Comparison of ENCODE assay signal across 18 mouse cellular contexts in genomic region chr5:149267493-149267892, GRCm38 (mm10). TPM values are rescaled to one million over a fixed set of nuclear protein-coding genes. Genes with fewer than 3 reads are reported as not detected.
DNase-seq lines count a peak whose midpoint lies in the region; ATAC-seq and TF ChIP-seq lines count a peak whose summit lies in the region.
"Had no signal": no experiment of that assay in that cellular context is flagged by ENCODE, and none has a peak within 500 bp of the region (broad histone marks: within the 10 kb centered on the region; RNA-seq: fewer than 3 reads in every experiment).

No protein-coding gene starts in this region.

- DNase-seq in heart, adult 11 months = peak; percentile 93
- no peak for DNase-seq in liver, embryonic 14.5 days (ENCODE audit: low read depth in 3 of 3, low spot score in 3 of 3)
- no peak for DNase-seq in layer of hippocampus, adult 18-20 months (ENCODE audit: low spot score in 2 of 2)
- DNase-seq in left cerebral cortex, adult 18-20 months (ENCODE audit: low spot score in 2 of 2) = no peak
- no peak for DNase-seq in spleen, adult 18-20 months
- DNase-seq: gastrocnemius, adult 2 months; kidney, adult 11 months; lung, embryonic 14.5 days; midbrain, embryonic 14.5 days had no signal

- H3K4me2 ChIP-seq in heart, embryonic 12.5 days = no peak overlapping the region
- H3K4me2 ChIP-seq in liver, embryonic 14.5 days (ENCODE audit: low read depth) = 0 out of 2 replicates have a peak overlapping the region, but pooled peaks have one; percentile 8
- peak overlapping the region; percentile 53 for H3K4me2 ChIP-seq in myocyte (ENCODE audit: low read depth)
- H3K4me2 ChIP-seq: embryonic facial prominence, embryonic 15.5 days; forebrain, embryonic 15.5 days; heart, embryonic 11.5 days; hindbrain, embryonic 12.5 days; lung, embryonic 14.5 days; neural tube, embryonic 13.5 days had no signal

- TF ChIP-seq CTCF in liver, embryonic 14.5 days (IDR thresholded peaks at IDR 0.05; ENCODE audit: low read depth) = no peak

- no peak overlapping the region for H3ac ChIP-seq in myocyte (ENCODE audit: control insufficient read depth, insufficient read length)

- 0 out of 2 replicates have a peak, but pooled peaks cover 5% of the 10 kb centered on the region for H3K4me1 ChIP-seq in heart, embryonic 12.5 days (replicated peaks)
- H3K4me1 ChIP-seq in brown adipose tissue, adult 24 weeks (ENCODE audit: control insufficient read depth, insufficient read depth, insufficient read length, low read length) = no peaks in the 10 kb centered on the region
- H3K4me1 ChIP-seq in liver, embryonic 14.5 days (replicated peaks; ENCODE audit: control insufficient read depth in 2 of 2, insufficient read depth in 2 of 2, low read length in 1 of 2) = peaks cover 0 to 14% of the 10 kb centered on the region in 2 experiments; a peak in 2 of 4 replicates
- H3K4me1 ChIP-seq: embryonic facial prominence, embryonic 15.5 days; forebrain, embryonic 15.5 days; hindbrain, embryonic 12.5 days; neural tube, embryonic 13.5 days had no signal

- WGBS in heart, embryonic 12.5 days = 61% methylated on average over 4 of the region's 4 CpGs
- WGBS in liver, embryonic 14.5 days (ENCODE audit: insufficient replicate concordance) = 33% methylated on average over 4 of the region's 4 CpGs

- ATAC-seq in heart, embryonic 12.5 days (ENCODE audit: insufficient number of reproducible peaks, low FRiP score) = no peak
- no peak for ATAC-seq in liver, embryonic 14.5 days (ENCODE audit: insufficient read depth)
- ATAC-seq: forebrain, embryonic 15.5 days had no signal

- TF ChIP-seq EP300 in liver, embryonic 14.5 days (IDR thresholded peaks at IDR 0.05; ENCODE audit: low read depth) = no peak

- H3K79me2 ChIP-seq in myocyte (ENCODE audit: control insufficient read depth, insufficient read depth) = no peaks in the 10 kb centered on the region

- TF ChIP-seq POLR2A in myocyte (IDR thresholded peaks at IDR 0.05; ENCODE audit: insufficient read length, low read depth) = no peak

- no peaks in the 10 kb centered on the region for H3K36me3 ChIP-seq in heart, embryonic 12.5 days
- no peaks in the 10 kb centered on the region for H3K36me3 ChIP-seq in liver, embryonic 14.5 days (replicated peaks; ENCODE audit: control insufficient read depth, insufficient read depth, low read depth)
- no peaks in the 10 kb centered on the region for H3K36me3 ChIP-seq in myocyte (ENCODE audit: control insufficient read depth, insufficient read depth)
- H3K36me3 ChIP-seq: embryonic facial prominence, embryonic 15.5 days; forebrain, embryonic 15.5 days; hindbrain, embryonic 12.5 days; neural tube, embryonic 13.5 days had no signal

- H3K9me3 ChIP-seq in heart, embryonic 12.5 days (replicated peaks) = peaks cover 5% of the 10 kb centered on the region
- no peaks in the 10 kb centered on the region; the same call in 1 of the 2 replicates for H3K9me3 ChIP-seq in liver, embryonic 14.5 days (ENCODE audit: control insufficient read depth, low read length)
- H3K9me3 ChIP-seq: embryonic facial prominence, embryonic 15.5 days; forebrain, embryonic 15.5 days; hindbrain, embryonic 12.5 days; neural tube, embryonic 13.5 days had no signal

- H3K9ac ChIP-seq in heart, embryonic 12.5 days = no peak overlapping the region
- H3K9ac ChIP-seq in liver, embryonic 14.5 days (replicated peaks) = no peak overlapping the region
- H3K9ac ChIP-seq: embryonic facial prominence, embryonic 15.5 days; forebrain, embryonic 15.5 days; hindbrain, embryonic 12.5 days; lung, embryonic 14.5 days; neural tube, embryonic 13.5 days had no signal

- H3K27me3 ChIP-seq in heart, embryonic 12.5 days (replicated peaks) = no peaks in the 10 kb centered on the region
- no peaks in the 10 kb centered on the region; the same call in 1 of the 2 replicates for H3K27me3 ChIP-seq in liver, embryonic 14.5 days (ENCODE audit: control insufficient read depth, insufficient read depth, low read length)
- H3K27me3 ChIP-seq in myocyte (ENCODE audit: control insufficient read depth, insufficient read depth, insufficient read length) = no peaks in the 10 kb centered on the region
- H3K27me3 ChIP-seq: forebrain, embryonic 15.5 days; neural tube, embryonic 13.5 days had no signal

- no peak overlapping the region for H3K4me3 ChIP-seq in heart, embryonic 12.5 days
- H3K4me3 ChIP-seq in brown adipose tissue, adult 24 weeks (ENCODE audit: insufficient read depth, low read depth, low read length) = no peak overlapping the region; the same call in 1 of the 2 replicates
- H3K4me3 ChIP-seq in liver, embryonic 14.5 days (ENCODE audit: insufficient read depth in 1 of 2, low read depth in 2 of 2, low read length in 2 of 2) = no peak overlapping the region
- H3K4me3 ChIP-seq in myocyte = no peak overlapping the region
- H3K4me3 ChIP-seq: embryonic facial prominence, embryonic 15.5 days; forebrain, embryonic 15.5 days; hindbrain, embryonic 12.5 days; layer of hippocampus, adult 2 months; neural tube, embryonic 13.5 days had no signal

- no peak overlapping the region for H3K27ac ChIP-seq in heart, embryonic 12.5 days (ENCODE audit: poor library complexity, severe bottlenecking)
- H3K27ac ChIP-seq in brown adipose tissue, adult 24 weeks (replicated peaks; ENCODE audit: low read depth, low read length) = peak overlapping the region; percentile 49
- no peak overlapping the region for H3K27ac ChIP-seq in liver, embryonic 14.5 days
- H3K27ac ChIP-seq: embryonic facial prominence, embryonic 15.5 days; forebrain, embryonic 15.5 days; gastrocnemius, adult 2 months; hindbrain, embryonic 12.5 days; layer of hippocampus, adult 2 months; neural tube, embryonic 13.5 days had no signal

TF ChIP-seq in myocyte, 11 proteins besides CTCF, POLR2A, EP300 and RAD21:
- TF ChIP-seq MAX (IDR thresholded peaks at IDR 0.05; ENCODE audit: low read depth) (no peak), USF1 (IDR thresholded peaks at IDR 0.05; ENCODE audit: low read depth) (no peak), TCF12 (IDR thresholded peaks at IDR 0.05; ENCODE audit: insufficient read depth, poor library complexity, severe bottlenecking) (peak; percentile 75), REST (IDR thresholded peaks at IDR 0.05; ENCODE audit: insufficient read depth, insufficient read length) (no peak), SRF (IDR thresholded peaks at IDR 0.05; ENCODE audit: control insufficient read depth, insufficient read length, low read depth) (no peak), E2F4 (IDR thresholded peaks at IDR 0.05; ENCODE audit: insufficient read depth) (no peak), MYOG (IDR thresholded peaks at IDR 0.05; ENCODE audit: control insufficient read depth in 1 of 3, insufficient read depth in 1 of 3, insufficient read length in 2 of 3, low read depth in 2 of 3) (peak; percentile 47 to 89 (median 87)), MYOD1 (IDR thresholded peaks at IDR 0.05; ENCODE audit: control insufficient read depth in 1 of 3, insufficient read length in 2 of 3, low read depth in 2 of 3) (peak; percentile 79 to 91 (median 88))
TF ChIP-seq in myocyte: peak in this region for 3.

RNA-seq across cellular contexts. Expression of gene Alox5ap, which starts 2.9 kb away (rescaled TPM):
- 4.5 and 4.9 TPM in 2 replicates for polyA plus RNA-seq in heart, embryonic 12.5 days (2016; fragmentation: Nextera tagmentation; extraction: Ambion mirVana)
- polyA plus RNA-seq in brown adipose tissue, adult 24 weeks (2012; ENCODE audit: insufficient read depth, insufficient read length, missing spikeins) = 9.8 and 12.4 TPM in 2 replicates
- polyA plus RNA-seq in liver, embryonic 14.5 days (2012; rRNA removed) = 17.4 and 26.7 TPM in 2 replicates
- polyA plus RNA-seq in liver, embryonic 14.5 days (2014; fragmentation: Nextera tagmentation; extraction: Ambion mirVana) = 26.2 and 29.6 TPM in 2 replicates
- 28.8 TPM for polyA plus RNA-seq in myocyte (2012; fragmentation: generic; extraction: Trizol)
- 10 to 100 TPM; 11.5 to 12.0 TPM for total RNA-seq in layer of hippocampus, adult 18-20 months (2021)
- total RNA-seq in left cerebral cortex, adult 18-20 months (2021) = 1 to 10 TPM; 9.4 to 10.0 TPM
